Mouse (Mus musculus) macrophage (primary cell): ENCODE data around the gene Tekt2. TPM values are rescaled to one million over a fixed set of nuclear protein-coding genes. Genes with fewer than 3 reads are reported as not detected.

Experiments
- H3K27ac ChIP-seq: fragments of 350-480 bp; formaldehyde crosslinking; 2 replicates; pipeline ENCODE4 v1.9.0; 2021
- H3K36me3 ChIP-seq: fragments of 350-480 bp; formaldehyde crosslinking; 2 replicates; pipeline ENCODE4 v1.9.0; 2021; ENCODE audit errors: inconsistent target
- H3K4me3 ChIP-seq: fragments of 350-480 bp; formaldehyde crosslinking; 2 replicates; pipeline ENCODE4 v1.9.0; 2021; ENCODE audit errors: inconsistent target
- H3K79me2 ChIP-seq: fragments of 350-480 bp; formaldehyde crosslinking; 2 replicates; pipeline ENCODE4 v1.9.0; 2021; ENCODE audit errors: inconsistent target
- WGBS: methylation state at CpG from one replicate; pipeline ENCODE4 v1.1.7; 2026; ENCODE audit warnings: inconsistent platforms; ENCODE audit not compliant: missing documents; 5-methylcytosine and 5-hydroxymethylcytosine counted together
- polyA plus RNA-seq: library from polyadenylated mRNA; stranded (reverse); fragments of 250-400 nt; gene quantifications from 3 replicates; pipeline ENCODE4 v1.2.4, GENCODE M21; 2018; ENCODE audit warnings: inconsistent platforms

The Tekt2 gene
- polyA plus RNA-seq, 1 experiment from 2014 or later: 0.36 TPM

DNA sequence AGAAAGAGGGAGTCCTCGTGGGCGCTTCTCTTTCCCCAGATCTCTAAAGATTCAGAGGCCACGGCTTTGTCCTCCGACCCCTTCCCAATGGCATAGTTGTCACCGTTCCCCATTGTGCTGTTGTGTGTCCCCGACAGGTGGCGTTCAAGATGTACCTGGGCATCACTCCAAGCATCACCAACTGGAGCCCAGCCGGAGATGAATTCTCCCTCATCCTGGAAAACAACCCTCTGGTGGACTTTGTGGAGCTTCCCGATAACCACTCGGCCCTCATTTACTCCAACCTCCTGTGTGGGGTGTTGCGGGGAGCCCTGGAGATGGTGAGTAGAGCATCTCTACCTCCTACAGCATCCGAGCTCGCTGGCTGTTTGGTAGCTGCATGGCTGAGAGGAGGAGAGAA lies 51.7 kb downstream of the Tekt2 start:
- peaks cover 23% of the 10 kb centered on the region; the same call in 1 of the 2 replicates for H3K79me2 ChIP-seq
- H3K27ac ChIP-seq: no peak overlapping the region
- H3K36me3 ChIP-seq: peaks cover 39% of the 10 kb centered on the region
- no peak overlapping the region for H3K4me3 ChIP-seq
- 94% methylated on average over 13 of the region's 13 CpGs for WGBS

Other genes starting within 250 kb of the Tekt2 start
- 32.0 to 47.2 TPM (median 38.4 TPM) in 3 replicates for gene Lsm10, start 229.1 kb downstream of the Tekt2 start, polyA plus RNA-seq
- 16.8 to 26.2 TPM (median 19.5 TPM) in 3 replicates for gene Stk40, start 221.7 kb downstream of the Tekt2 start, polyA plus RNA-seq
- 4.4 to 20.0 TPM (median 6.2 TPM) in 3 replicates for gene Eva1b, start 177.9 kb downstream of the Tekt2 start, polyA plus RNA-seq
- 0.38 to 0.59 TPM (median 0.58 TPM) in 3 replicates for gene Sh3d21, start 162.2 kb downstream of the Tekt2 start, polyA plus RNA-seq
- gene Thrap3, start 122.9 kb downstream of the Tekt2 start, polyA plus RNA-seq: 109 to 345 TPM (median 123 TPM) in 3 replicates
- 105 to 157 TPM (median 139 TPM) in 3 replicates for gene Map7d1, start 69.3 kb downstream of the Tekt2 start, polyA plus RNA-seq
- 93.4 to 103 TPM (median 95.6 TPM) in 3 replicates for gene Trappc3, start 63.4 kb downstream of the Tekt2 start, polyA plus RNA-seq
- not detected in 3 replicates for gene Col8a2, start 38.9 kb downstream of the Tekt2 start, polyA plus RNA-seq
- 12.8 to 27.0 TPM (median 21.1 TPM) in 3 replicates for gene Adprhl2, start 4.0 kb downstream of the Tekt2 start, polyA plus RNA-seq
- gene Ago3, start 103.9 kb upstream of the Tekt2 start, polyA plus RNA-seq: 9.3 to 11.7 TPM (median 9.4 TPM) in 3 replicates
- 20.9 to 22.7 TPM (median 22.2 TPM) in 3 replicates for gene Ago1, start 142.9 kb upstream of the Tekt2 start, polyA plus RNA-seq
- gene Ago4, start 207.8 kb upstream of the Tekt2 start, polyA plus RNA-seq: 5.6 to 10.3 TPM (median 6.6 TPM) in 3 replicates
- 1.1 to 13.8 TPM (median 13.0 TPM) in 3 replicates for gene Clspn, start 231.2 kb upstream of the Tekt2 start, polyA plus RNA-seq